Mouse (Mus musculus) ES-Bruce4 (cell line): ENCODE measurements around the gene Tns2. TPM values are rescaled to one million over a fixed set of nuclear protein-coding genes. Genes with fewer than 3 reads are reported as not detected.

ENCODE experiments used
- H3K27ac ChIP-seq: 2 replicates; pipeline ENCODE4 v1.5.1; 2012; ENCODE audit warnings: low read length, inconsistent platforms; ENCODE audit not compliant: insufficient read depth
- H3K27me3 ChIP-seq: 2 replicates; pipeline ENCODE4 v1.6.1; 2012; ENCODE audit warnings: mild to moderate bottlenecking, low read length, inconsistent platforms; ENCODE audit not compliant: control insufficient read depth, poor library complexity, insufficient read depth, severe bottlenecking
- H3K36me3 ChIP-seq: 2 replicates; pipeline ENCODE4 v1.6.1; 2012; ENCODE audit warnings: inconsistent platforms, mild to moderate bottlenecking, low read length, moderate library complexity; ENCODE audit not compliant: control insufficient read depth, poor library complexity, insufficient read depth, severe bottlenecking
- H3K4me1 ChIP-seq: one replicate; pipeline ENCODE4 v1.8.1; 2011; ENCODE audit warnings: low read length; ENCODE audit not compliant: control insufficient read depth, insufficient read depth
- H3K4me3 ChIP-seq: 2 replicates; pipeline ENCODE4 v1.5.1; 2011; ENCODE audit warnings: low read depth, mild to moderate bottlenecking, low read length
- H3K9ac ChIP-seq: 2 replicates; pipeline ENCODE4 v1.6.1; 2012; ENCODE audit warnings: low read depth, mild to moderate bottlenecking, inconsistent platforms; ENCODE audit not compliant: poor library complexity, severe bottlenecking
- H3K9me3 ChIP-seq: replicated peaks from 2 replicates; pipeline ENCODE4 v1.6.1; 2012; ENCODE audit warnings: mild to moderate bottlenecking, low read length, inconsistent platforms; ENCODE audit not compliant: control insufficient read depth, poor library complexity, insufficient read depth, severe bottlenecking
- CTCF ChIP-seq: IDR thresholded peaks from one replicate; pipeline ENCODE4 v1.8.1; 2011; ENCODE audit warnings: low read depth, low read length
- EP300 ChIP-seq: IDR thresholded peaks from 2 replicates; pipeline ENCODE4 v1.6.1; 2011; ENCODE audit warnings: low read depth, low read length; ENCODE audit not compliant: insufficient read depth
- POLR2A ChIP-seq: IDR thresholded peaks from one replicate; pipeline ENCODE4 v1.8.1; 2011; ENCODE audit warnings: low read length; ENCODE audit not compliant: insufficient read depth
- polyA plus RNA-seq: library from polyadenylated mRNA; stranded (reverse); fragments of >200 nt; gene quantifications from 2 replicates; pipeline ENCODE4 v1.2.4, GENCODE M21; 2011; ENCODE audit warnings: low read depth; ENCODE audit not compliant: missing spikeins, insufficient read depth, insufficient read length

Tns2 gene
- polyA plus RNA-seq, 1 experiment: 10.4 TPM

GRCm38 (mm10) chr15:102105764-102106730, 5.8 kb downstream of the Tns2 start:
- Histone ChIP-seq H3K9ac (no peak overlapping the region), H3K9me3 (no peaks in the 10 kb centered on the region), H3K27ac (no peak overlapping the region), H3K27me3 (no peaks in the 10 kb centered on the region), H3K4me1 (peaks cover 10% of the 10 kb centered on the region), H3K4me3 (peak overlapping the region; percentile 71), H3K36me3 (no peaks in the 10 kb centered on the region)
- TF ChIP-seq POLR2A: no peak
- peak; percentile 24 for TF ChIP-seq CTCF

- peak overlapping the region; percentile 20; the same call in 1 of the 2 replicates for H3K9ac ChIP-seq
- H3K4me3 ChIP-seq: peak overlapping the region; percentile 71
- H3K27me3 ChIP-seq: no peaks in the 10 kb centered on the region
- no peaks in the 10 kb centered on the region for H3K9me3 ChIP-seq
- no peaks in the 10 kb centered on the region for H3K36me3 ChIP-seq
- peaks cover 10% of the 10 kb centered on the region for H3K4me1 ChIP-seq
- no peak overlapping the region for H3K27ac ChIP-seq
- no peak for TF ChIP-seq EP300
These were observed 6.7 kb downstream of the Tns2 start for GRCm38 (mm10) chr15:102106754-102107456.

GRCm38 (mm10) chr15:102107689-102108573, 7.7 kb downstream of the Tns2 start:
- no peaks in the 10 kb centered on the region for H3K27me3 ChIP-seq
- H3K36me3 ChIP-seq: no peaks in the 10 kb centered on the region
- H3K9ac ChIP-seq: no peak overlapping the region
- peaks cover 8% of the 10 kb centered on the region for H3K4me1 ChIP-seq
- no peak overlapping the region for H3K4me3 ChIP-seq
- peak; percentile 63 for TF ChIP-seq CTCF
- no peak for TF ChIP-seq POLR2A
- H3K9me3 ChIP-seq: no peaks in the 10 kb centered on the region
- no peak overlapping the region for H3K27ac ChIP-seq

GRCm38 (mm10) chr15:102108651-102109525, 8.7 kb downstream of the Tns2 start:
- peaks cover 5% of the 10 kb centered on the region for H3K4me1 ChIP-seq
- TF ChIP-seq POLR2A (no peak), CTCF (peak; percentile 94), EP300 (no peak)
- H3K27ac ChIP-seq: no peak overlapping the region
- H3K27me3 ChIP-seq: no peaks in the 10 kb centered on the region
- H3K9me3 ChIP-seq: no peaks in the 10 kb centered on the region
- H3K4me3 ChIP-seq: no peak overlapping the region
- no peaks in the 10 kb centered on the region for H3K36me3 ChIP-seq
- H3K9ac ChIP-seq: no peak overlapping the region

DNA sequence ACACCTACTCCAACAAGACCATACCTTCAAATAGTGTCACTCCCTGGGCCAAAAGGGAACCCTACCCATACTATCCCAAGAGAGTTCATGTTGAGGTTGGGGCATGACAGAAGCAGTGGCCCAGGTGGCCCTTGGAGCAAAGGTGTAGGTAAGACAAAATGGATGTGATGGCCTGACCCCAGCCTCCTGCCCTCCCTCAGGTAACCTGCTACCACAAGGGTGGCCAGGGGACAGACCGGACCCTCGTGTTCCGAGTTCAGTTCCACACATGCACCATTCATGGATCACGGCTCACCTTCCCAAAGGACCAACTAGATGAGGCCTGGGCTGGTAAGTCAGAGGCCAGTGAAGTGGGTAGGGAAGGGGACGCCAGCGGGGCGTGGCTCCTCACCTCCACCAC, 10.1 kb downstream of the Tns2 start:
- no peak overlapping the region for H3K27ac ChIP-seq
- H3K36me3 ChIP-seq: no peaks in the 10 kb centered on the region
- TF ChIP-seq CTCF (no peak), POLR2A (no peak), EP300 (no peak)
- H3K9ac ChIP-seq: no peak overlapping the region
- H3K4me1 ChIP-seq: no peaks in the 10 kb centered on the region
- no peak overlapping the region for H3K4me3 ChIP-seq
- H3K9me3 ChIP-seq: no peaks in the 10 kb centered on the region
- H3K27me3 ChIP-seq: no peaks in the 10 kb centered on the region
